Mouse (Mus musculus) liver, embryonic 13.5 days (tissue): Measurements from ENCODE around the gene Ccdc73. TPM values are rescaled to one million over a fixed set of nuclear protein-coding genes. Genes with fewer than 3 reads are reported as not detected.
"Not testable (repeated sequence)": the region's sequence is repeated elsewhere in the genome, so short reads cannot be mapped to it uniquely, and the experiment has no call there.

Experiments used
- ATAC-seq: fragments of 200-750 bp; cut with Nextera tagmentation; 2 replicates; pipeline ENCODE4 v1.8.0; 2017; ENCODE audit warnings: low read depth, mild to moderate bottlenecking, moderate number of reproducible peaks, moderate library complexity
- DNase-seq: peaks from one replicate; pipeline ENCODE4 v3.0.0; 2022
- H3K27ac ChIP-seq: fragments of 300-500 bp; sonication (generic); 2 replicates; pipeline ENCODE4 v1.5.1; 2015; ENCODE audit warnings: moderate library complexity, mild to moderate bottlenecking, inconsistent platforms
- H3K27me3 ChIP-seq: fragments of 300-500 bp; sonication (generic); 2 replicates; pipeline ENCODE4 v1.6.1; 2015; ENCODE audit warnings: mild to moderate bottlenecking, inconsistent platforms
- H3K36me3 ChIP-seq: fragments of 300-500 bp; sonication (generic); 2 replicates; pipeline ENCODE4 v1.6.1; 2015; ENCODE audit warnings: mild to moderate bottlenecking, inconsistent platforms
- H3K4me1 ChIP-seq: fragments of 300-500 bp; sonication (generic); replicated peaks from 2 replicates; pipeline ENCODE4 v1.6.1; 2015; ENCODE audit warnings: inconsistent platforms
- H3K4me2 ChIP-seq: fragments of 300-500 bp; sonication (generic); 2 replicates; pipeline ENCODE4 v1.6.1; 2015; ENCODE audit warnings: inconsistent platforms, mild to moderate bottlenecking, moderate library complexity
- H3K4me3 ChIP-seq: fragments of 300-500 bp; sonication (generic); replicated peaks from 2 replicates; pipeline ENCODE4 v1.5.1; 2015; ENCODE audit warnings: mild to moderate bottlenecking, inconsistent platforms
- H3K9ac ChIP-seq: fragments of 300-500 bp; sonication (generic); 2 replicates; pipeline ENCODE4 v1.6.1; 2015; ENCODE audit warnings: mild to moderate bottlenecking, inconsistent platforms
- H3K9me3 ChIP-seq: fragments of 300-500 bp; sonication (generic); replicated peaks from 2 replicates; pipeline ENCODE4 v1.6.1; 2016; ENCODE audit warnings: inconsistent platforms
- whole genome bisulfite sequencing: fragments of 180-500 bp; shearing (Covaris S2); methylation state at CpG from one replicate; pipeline ENCODE4 v1.1.7; 2015; ENCODE audit not compliant: insufficient replicate concordance; 5-methylcytosine and 5-hydroxymethylcytosine counted together
- polyA plus RNA-seq: library from polyadenylated mRNA; unstranded; fragments of >200 nt; fragmentation: Nextera tagmentation; extraction: Ambion mirVana; gene quantifications from 2 replicates; pipeline ENCODE4 v1.2.1, GENCODE M21; 2015

Gene Ccdc73
- polyA plus RNA-seq, 1 experiment from 2014 or later: 3.2 TPM

DNA sequence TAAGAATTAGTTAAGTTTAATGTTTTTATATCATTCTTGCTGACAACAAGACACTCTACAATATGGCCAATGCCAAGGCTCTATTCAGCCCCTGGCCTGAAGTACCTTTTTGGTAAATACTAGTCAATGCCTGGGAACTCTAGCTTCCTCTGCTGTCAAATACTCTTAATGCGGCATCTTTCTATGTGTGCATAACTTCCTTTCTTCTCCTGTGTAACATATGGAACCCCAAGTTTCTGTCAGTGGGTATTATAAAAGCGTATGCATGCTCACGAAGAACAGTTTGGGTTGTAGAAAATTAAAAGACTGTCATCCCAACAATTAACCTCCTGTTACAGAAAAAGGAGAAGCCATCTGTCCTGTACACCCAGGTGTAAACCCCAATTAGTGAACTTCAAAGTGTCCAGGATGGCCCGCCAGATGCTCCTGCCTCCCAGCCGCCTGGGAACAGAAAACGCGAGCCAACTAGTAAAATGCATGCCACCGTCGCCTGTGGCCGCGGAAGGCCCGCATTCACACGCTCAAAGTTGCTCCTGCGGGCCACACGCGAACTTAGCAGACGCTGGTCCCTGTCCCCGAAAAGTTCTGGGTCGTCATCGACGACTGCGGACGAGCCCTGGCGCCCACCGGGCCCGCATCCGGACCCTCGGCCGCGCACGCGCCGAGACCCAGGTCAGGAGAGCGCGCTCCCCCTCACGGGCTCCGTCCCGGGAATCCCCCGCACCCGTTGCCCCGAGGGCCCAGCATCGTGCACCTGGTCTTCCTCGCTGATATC, 148.8 kb downstream of the Ccdc73 start:
- under 1% methylated on average over 43 of the region's 43 CpGs for WGBS
- H3K9me3 ChIP-seq: no peaks in the 10 kb centered on the region
- peak overlapping the region; percentile 75 for H3K4me2 ChIP-seq
- ATAC-seq (peak; percentile 30), DNase-seq (no peak)
- peak overlapping the region; percentile 71 for H3K27ac ChIP-seq
- peak overlapping the region; percentile 90 for H3K4me3 ChIP-seq
- H3K27me3 ChIP-seq: no peaks in the 10 kb centered on the region
- peaks cover 24% of the 10 kb centered on the region for H3K36me3 ChIP-seq
- peaks cover 34% of the 10 kb centered on the region for H3K4me1 ChIP-seq
- H3K9ac ChIP-seq: peak overlapping the region; percentile 90

DNA sequence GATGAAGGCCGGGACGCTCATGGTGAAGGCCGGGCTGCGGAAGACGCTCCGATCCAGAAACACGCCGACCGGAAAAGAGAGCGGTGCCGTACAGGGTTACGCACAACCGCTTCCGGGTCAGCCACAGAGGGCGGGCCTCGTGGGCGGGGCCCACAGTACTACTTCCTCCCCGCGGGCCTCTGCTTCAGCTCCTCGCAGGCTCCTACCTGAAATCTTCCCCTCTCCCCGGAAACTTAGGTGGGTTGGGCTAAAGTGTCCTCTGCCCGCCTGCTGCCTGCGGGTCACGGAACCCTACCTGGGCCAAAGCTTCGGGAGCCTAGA, 149.3 kb downstream of the Ccdc73 start, which contains the start of gene Eif3m:
Gene Eif3m, minus strand, starts transcription at position 114 of the 321 bp plus-strand sequence.
- ATAC-seq: peak; percentile 99
- Histone ChIP-seq H3K4me1 (peaks cover 39% of the 10 kb centered on the region), H3K4me2 (peak within 1 kb of the TSS; percentile 75), H3K9me3 (no peaks in the 10 kb centered on the region), H3K27ac (peak within 1 kb of the TSS; percentile 80), H3K9ac (peak within 1 kb of the TSS; percentile 90), H3K36me3 (peaks cover 20% of the 10 kb centered on the region), H3K4me3 (peak within 1 kb of the TSS; percentile 90), H3K27me3 (no peaks in the 10 kb centered on the region)
- WGBS: under 1% methylated on average over 25 of the region's 25 CpGs
- peak; percentile 87 for DNase-seq

DNA sequence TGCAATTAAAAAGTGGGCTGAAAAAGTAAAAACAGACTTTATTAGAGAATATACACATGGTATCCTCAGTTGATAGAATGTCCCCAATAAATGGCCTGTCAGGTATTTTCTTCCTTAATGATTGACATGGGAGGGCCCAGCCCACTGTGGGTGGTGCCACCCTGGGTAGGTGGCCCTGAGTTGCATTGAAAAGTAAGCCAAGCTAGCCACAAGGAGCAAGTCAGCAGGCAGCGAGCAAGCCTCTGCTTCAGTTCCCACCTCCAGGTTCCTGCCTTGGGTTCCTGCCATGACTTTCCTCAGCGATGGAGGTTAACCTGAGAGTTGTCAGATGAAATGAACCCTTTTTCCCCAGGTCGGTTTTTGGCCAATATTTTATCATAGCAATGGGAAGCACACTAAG, 150.2 kb downstream of the Ccdc73 start:
- DNase-seq: no peak

DNA sequence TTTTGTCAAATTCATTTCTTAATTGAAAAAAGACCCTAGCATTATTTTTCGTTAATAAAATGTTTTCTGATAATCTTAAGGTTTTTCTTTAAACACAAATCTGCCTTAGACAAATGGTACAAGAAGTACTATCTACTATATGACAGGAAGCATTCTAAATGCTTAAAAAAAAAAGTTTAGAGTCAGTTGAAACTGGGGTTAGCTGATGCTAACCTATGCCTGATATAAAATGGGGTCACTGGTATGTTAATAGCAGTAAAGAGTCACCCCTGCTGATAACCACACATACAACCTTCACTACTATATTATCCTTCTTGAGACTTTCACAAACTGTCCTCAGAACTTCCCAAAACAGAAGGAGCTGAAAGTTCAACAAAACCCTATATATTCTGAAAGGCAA, 151.9 kb downstream of the Ccdc73 start:
- Histone ChIP-seq H3K27ac (no peak overlapping the region), H3K36me3 (no peaks in the 10 kb centered on the region), H3K9ac (no peak overlapping the region), H3K4me3 (no peak overlapping the region), H3K9me3 (no peaks in the 10 kb centered on the region), H3K4me2 (no peak overlapping the region), H3K27me3 (no peaks in the 10 kb centered on the region), H3K4me1 (peaks cover 57% of the 10 kb centered on the region)
- no peak for DNase-seq
- 69% methylated on average over 1 of the region's 1 CpGs for WGBS
- no peak for ATAC-seq

More for the DNA sequence above, 150.2 kb downstream of the Ccdc73 start:
- Histone ChIP-seq H3K9ac (no peak overlapping the region), H3K4me1 (peaks cover 47% of the 10 kb centered on the region), H3K27me3 (no peaks in the 10 kb centered on the region), H3K9me3 (no peaks in the 10 kb centered on the region), H3K4me3 (peak overlapping the region; percentile 90), H3K27ac (no peak overlapping the region), H3K36me3 (peaks cover 11% of the 10 kb centered on the region), H3K4me2 (peak overlapping the region; percentile 75)
- no peak for ATAC-seq
- 65% methylated on average over 3 of the region's 3 CpGs for WGBS

DNA sequence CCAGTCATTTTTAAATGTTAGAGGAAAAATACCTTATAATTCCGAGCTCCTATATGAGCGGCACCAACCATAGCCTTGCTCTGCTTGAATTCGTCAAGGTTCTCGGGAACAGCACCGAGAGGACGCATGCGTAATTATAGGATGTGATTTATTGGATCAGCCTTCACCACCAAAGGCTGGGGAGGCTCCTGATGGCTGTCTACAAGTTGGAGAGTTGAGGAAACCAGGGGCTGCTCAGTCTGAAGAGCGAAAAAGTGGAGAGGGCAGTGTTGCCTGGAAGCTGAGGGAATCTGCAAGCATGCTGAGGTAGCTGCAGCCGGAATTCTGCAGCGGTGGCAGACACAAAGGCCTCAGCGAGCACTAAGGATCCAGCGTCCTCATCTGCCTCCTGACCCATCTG, 153.7 kb downstream of the Ccdc73 start:
- no peak for ATAC-seq
- Histone ChIP-seq H3K9me3 (no peaks in the 10 kb centered on the region), H3K27me3 (no peaks in the 10 kb centered on the region), H3K9ac (peak overlapping the region; percentile 19; the same call in 1 of the 2 replicates), H3K27ac (peak overlapping the region; percentile 72), H3K4me3 (no peak overlapping the region), H3K36me3 (no peaks in the 10 kb centered on the region), H3K4me1 (peaks cover 43% of the 10 kb centered on the region), H3K4me2 (peak overlapping the region; percentile 45)
- no peak for DNase-seq
- 79% methylated on average over 12 of the region's 12 CpGs for WGBS

DNA sequence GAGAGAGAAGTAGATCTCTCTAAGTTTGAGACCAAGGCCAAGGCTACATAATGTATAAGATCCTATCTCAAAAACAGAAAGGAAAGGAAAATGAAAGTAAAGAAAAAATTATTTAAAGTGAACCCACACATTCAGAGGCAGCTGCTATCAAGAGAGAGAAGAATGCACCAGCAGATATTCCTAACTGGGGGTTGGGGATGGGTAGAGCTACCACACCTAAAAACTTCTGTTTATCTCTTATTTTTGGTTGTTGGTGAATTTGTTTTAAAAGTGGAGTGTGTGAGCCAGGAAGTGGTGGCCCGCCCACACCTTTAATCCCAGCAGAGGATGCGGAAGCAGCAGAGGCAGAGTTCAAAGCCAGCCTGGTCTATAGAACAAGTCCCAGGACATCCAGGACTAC, 154.2 kb downstream of the Ccdc73 start:
- ATAC-seq (peak; percentile 61), DNase-seq (peak; percentile 46)
- Histone ChIP-seq H3K4me2 (peak overlapping the region; percentile 45), H3K9me3 (no peaks in the 10 kb centered on the region), H3K27ac (peak overlapping the region; percentile 72), H3K36me3 (no peaks in the 10 kb centered on the region), H3K4me3 (no peak overlapping the region), H3K4me1 (peaks cover 43% of the 10 kb centered on the region), H3K27me3 (no peaks in the 10 kb centered on the region), H3K9ac (no peak overlapping the region)
- WGBS: 48% methylated on average over 2 of the region's 2 CpGs

DNA sequence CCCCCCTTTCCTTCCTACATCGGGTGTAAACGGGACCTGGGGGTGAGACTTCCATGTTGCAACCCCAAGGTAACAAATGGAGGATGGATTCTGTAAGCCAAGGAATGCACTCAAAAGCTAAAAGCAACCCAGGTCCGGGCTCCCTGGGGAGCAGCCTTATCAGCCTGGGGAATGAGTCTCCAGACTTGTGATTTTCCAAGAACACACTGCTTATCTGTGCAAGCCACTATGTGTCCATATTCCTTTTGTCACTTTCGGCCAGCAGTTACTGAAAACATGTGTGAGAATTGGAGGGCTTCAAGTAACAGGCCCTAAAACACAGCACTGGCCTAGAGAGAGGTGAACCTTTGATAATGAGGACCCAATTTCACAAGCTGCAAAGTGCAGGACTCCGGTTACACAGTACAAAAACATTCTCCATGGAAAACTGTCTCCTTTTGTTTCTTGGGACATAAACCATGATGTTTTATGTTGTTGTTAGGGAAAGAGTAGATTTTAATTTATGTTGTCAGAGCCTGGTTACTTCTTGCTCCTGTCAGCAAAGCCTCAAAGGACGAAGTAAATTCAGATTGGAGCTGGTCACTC, 155.5 kb downstream of the Ccdc73 start:
- no peaks in the 10 kb centered on the region for H3K36me3 ChIP-seq
- no peak overlapping the region for H3K9ac ChIP-seq
- H3K9me3 ChIP-seq: no peaks in the 10 kb centered on the region
- no peaks in the 10 kb centered on the region for H3K27me3 ChIP-seq
- no peak overlapping the region for H3K27ac ChIP-seq
- DNase-seq (peak; percentile 45), ATAC-seq (peak; percentile 71)
- peaks cover 32% of the 10 kb centered on the region for H3K4me1 ChIP-seq
- 48% methylated on average over 6 of the region's 6 CpGs for WGBS
- H3K4me3 ChIP-seq: no peak overlapping the region
- no peak overlapping the region for H3K4me2 ChIP-seq

DNA sequence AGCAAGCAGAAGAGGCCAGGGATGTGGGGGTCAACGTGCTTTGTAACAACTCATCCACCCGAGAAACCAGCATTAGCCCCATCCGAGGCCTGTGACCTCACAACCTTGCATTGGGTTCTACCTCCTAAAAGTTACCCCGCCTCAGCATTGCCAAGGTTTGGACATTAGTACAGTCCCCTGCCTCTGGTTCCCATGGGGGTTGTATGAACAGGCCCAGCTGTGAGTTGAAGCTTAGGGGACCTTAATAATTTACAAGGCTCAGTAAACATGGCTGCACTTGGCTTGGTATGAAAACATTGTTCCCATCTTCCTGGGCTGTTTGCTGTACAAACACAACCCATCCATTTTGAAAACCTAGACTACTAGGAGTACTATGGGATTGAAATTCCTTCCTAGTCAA, 156.2 kb downstream of the Ccdc73 start:
- Histone ChIP-seq H3K4me2 (no peak overlapping the region), H3K4me1 (peaks cover 30% of the 10 kb centered on the region), H3K36me3 (no peaks in the 10 kb centered on the region), H3K27me3 (no peaks in the 10 kb centered on the region), H3K9me3 (no peaks in the 10 kb centered on the region), H3K4me3 (no peak overlapping the region), H3K27ac (no peak overlapping the region), H3K9ac (no peak overlapping the region)
- ATAC-seq (no peak), DNase-seq (no peak)
- WGBS: 64% methylated on average over 4 of the region's 4 CpGs

DNA sequence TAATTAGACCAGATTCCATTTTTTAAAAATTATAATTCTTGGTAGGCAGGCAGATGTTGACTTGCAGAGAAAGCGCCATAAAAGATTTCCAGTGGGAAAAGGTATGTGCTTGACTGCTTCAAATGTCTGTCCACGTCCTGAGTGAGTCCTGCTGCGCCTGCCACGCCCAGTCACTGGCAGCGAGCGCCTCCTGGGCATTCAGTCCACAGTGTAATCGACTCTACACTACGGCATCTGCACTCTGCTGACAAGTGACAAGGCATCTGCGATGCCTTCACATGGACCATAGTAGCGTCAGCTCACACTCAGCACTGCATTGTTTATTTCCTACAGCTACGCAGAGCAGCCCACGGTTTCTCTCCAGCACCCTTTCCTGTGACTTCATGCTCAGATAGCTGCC, 158.0 kb downstream of the Ccdc73 start:
- not testable (repeated sequence) for H3K9me3 ChIP-seq, H3K9ac ChIP-seq, H3K36me3 ChIP-seq, DNase-seq, H3K27me3 ChIP-seq, H3K4me3 ChIP-seq, H3K4me2 ChIP-seq, H3K27ac ChIP-seq
- ATAC-seq: peak; percentile 59
- 65% methylated on average over 12 of the region's 12 CpGs for WGBS
- H3K4me1 ChIP-seq: peaks cover 30% of the 10 kb centered on the region

DNA sequence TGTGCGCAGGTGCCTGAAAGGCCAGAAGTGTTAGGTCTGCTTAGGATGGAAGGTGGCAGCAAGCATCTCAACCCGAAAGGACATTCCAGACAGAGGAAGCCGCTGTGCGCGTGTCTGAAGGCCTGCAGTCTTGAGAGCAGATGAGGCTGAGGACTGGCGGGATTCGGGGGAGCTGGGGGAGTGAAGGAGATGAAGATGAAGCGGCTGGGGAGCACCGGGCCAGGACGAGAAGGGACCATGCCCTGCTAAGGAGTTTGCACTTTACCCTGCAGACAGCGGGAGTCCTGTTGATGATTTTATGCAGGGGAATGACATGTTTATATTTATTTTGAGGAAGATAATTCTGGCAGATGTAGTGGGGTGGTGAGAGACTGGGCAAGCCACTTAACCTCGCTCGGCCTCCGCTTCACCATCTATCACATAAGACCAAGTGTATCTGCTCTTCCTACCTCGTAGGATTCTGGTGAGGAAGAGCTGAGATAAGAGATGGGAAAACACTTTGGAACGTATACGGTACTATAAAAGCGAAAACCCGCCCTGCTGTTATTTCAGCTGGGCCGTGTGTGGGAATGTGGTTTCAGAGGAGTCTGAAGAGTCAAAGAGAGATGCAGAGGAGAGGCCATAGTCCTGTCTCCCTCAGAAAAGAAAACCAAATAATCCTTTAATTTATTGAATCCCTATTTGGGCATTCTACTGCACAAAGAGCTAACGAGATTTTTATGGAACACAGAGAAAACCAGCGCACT, 159.5 kb downstream of the Ccdc73 start:
- no peak overlapping the region for H3K4me2 ChIP-seq
- H3K9ac ChIP-seq: no peak overlapping the region
- 71% methylated on average over 22 of the region's 22 CpGs for WGBS
- H3K9me3 ChIP-seq: no peaks in the 10 kb centered on the region
- H3K36me3 ChIP-seq: no peaks in the 10 kb centered on the region
- no peak for DNase-seq
- no peak for ATAC-seq
- no peak overlapping the region for H3K27ac ChIP-seq
- H3K4me1 ChIP-seq: peaks cover 16% of the 10 kb centered on the region
- H3K4me3 ChIP-seq: no peak overlapping the region
- H3K27me3 ChIP-seq: no peaks in the 10 kb centered on the region

DNA sequence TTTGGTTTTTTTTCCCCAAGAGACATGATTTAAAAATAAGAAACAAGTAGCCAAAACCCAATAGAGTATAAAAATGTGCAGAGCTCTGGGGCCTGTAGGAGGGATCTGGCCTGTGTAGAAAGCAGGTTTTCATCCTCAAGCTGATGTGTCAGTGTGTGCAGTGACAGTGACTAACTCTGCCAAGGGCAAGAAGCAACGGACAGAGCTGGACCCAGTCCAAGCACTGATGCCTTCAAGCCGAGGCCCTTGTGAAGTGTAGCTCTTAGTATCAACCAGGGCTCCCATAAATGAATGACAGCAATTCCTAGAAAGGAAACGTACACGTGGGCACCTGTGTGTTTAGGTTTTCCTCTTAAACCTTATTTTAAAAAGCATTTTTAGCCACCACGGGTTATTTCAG, 161.2 kb downstream of the Ccdc73 start:
- H3K4me1 ChIP-seq: peaks cover under 1% of the 10 kb centered on the region; the same call in 1 of the 2 replicates
- 59% methylated on average over 5 of the region's 5 CpGs for WGBS
- no peak for ATAC-seq
- no peaks in the 10 kb centered on the region for H3K9me3 ChIP-seq
- H3K9ac ChIP-seq: no peak overlapping the region
- no peak overlapping the region for H3K4me3 ChIP-seq
- H3K4me2 ChIP-seq: no peak overlapping the region
- H3K36me3 ChIP-seq: no peaks in the 10 kb centered on the region
- no peak overlapping the region for H3K27ac ChIP-seq
- no peak for DNase-seq
- H3K27me3 ChIP-seq: no peaks in the 10 kb centered on the region
